24 mouse cellular contexts compared by ENCODE assay signal in genomic region chr11:18866198-18866836, GRCm38 (mm10).
DNase-seq lines count a peak whose midpoint lies in the region; ATAC-seq and TF ChIP-seq lines count a peak whose summit lies in the region.
"Had no signal": no experiment of that assay in that cellular context is flagged by ENCODE, and none has a peak within 500 bp of the region (broad histone marks: within the 10 kb centered on the region; RNA-seq: fewer than 3 reads in every experiment).

No protein-coding gene starts in this region.

- H3K27ac ChIP-seq in intestine, embryonic 16.5 days (ENCODE audit: low read length) = peak overlapping the region; percentile 1
- H3K27ac ChIP-seq in intestine, postnatal 0 days (ENCODE audit: low read depth, low read length) = no peak overlapping the region
- peak overlapping the region; percentile 9; the same call in 1 of the 2 replicates for H3K27ac ChIP-seq in lung, embryonic 16.5 days (ENCODE audit: low read length)
- H3K27ac ChIP-seq in limb, embryonic 10.5 days = 0 out of 2 replicates have a peak overlapping the region, but pooled peaks have one; percentile 0
- H3K27ac ChIP-seq in stomach, postnatal 0 days (replicated peaks) = peak overlapping the region; percentile 31; the same call in 1 of the 2 replicates
- H3K27ac ChIP-seq: embryonic facial prominence, embryonic 13.5 days; heart, embryonic 13.5 days; hindbrain, embryonic 14.5 days; layer of hippocampus, adult 2 months; liver, embryonic 14.5 days; midbrain, embryonic 10.5 days; neural tube, embryonic 13.5 days had no signal

- H3K4me2 ChIP-seq in intestine, embryonic 16.5 days (ENCODE audit: low read depth, low read length) = no peak overlapping the region
- no peak overlapping the region for H3K4me2 ChIP-seq in intestine, postnatal 0 days (replicated peaks; ENCODE audit: low read depth)
- no peak overlapping the region for H3K4me2 ChIP-seq in lung, embryonic 16.5 days (ENCODE audit: low read depth, low read length)
- no peak overlapping the region for H3K4me2 ChIP-seq in stomach, postnatal 0 days (replicated peaks; ENCODE audit: low read depth)
- H3K4me2 ChIP-seq: embryonic facial prominence, embryonic 13.5 days; heart, embryonic 13.5 days; hindbrain, embryonic 14.5 days; neural tube, embryonic 13.5 days had no signal

- no peak for ATAC-seq in intestine, embryonic 16.5 days
- no peak for ATAC-seq in intestine, postnatal 0 days
- ATAC-seq in lung, embryonic 16.5 days (ENCODE audit: low read depth) = peak; percentile 57
- ATAC-seq in stomach, postnatal 0 days (ENCODE audit: low FRiP score, low TSS enrichment) = no peak
- ATAC-seq: forebrain, embryonic 14.5 days; Patski had no signal

- no peak for TF ChIP-seq EP300 in stomach, postnatal 0 days (optimal IDR thresholded peaks at IDR 0.05)

- no peak for TF ChIP-seq CTCF in intestine, postnatal 0 days (IDR thresholded peaks at IDR 0.05; ENCODE audit: low read depth)
- no peak for TF ChIP-seq CTCF in stomach, postnatal 0 days (IDR thresholded peaks at IDR 0.05; ENCODE audit: low read depth)

- H3K4me1 ChIP-seq in intestine, embryonic 16.5 days (ENCODE audit: control insufficient read depth, insufficient read depth, low read length) = 0 out of 2 replicates have a peak, but pooled peaks cover 5% of the 10 kb centered on the region
- no peaks in the 10 kb centered on the region for H3K4me1 ChIP-seq in intestine, postnatal 0 days (replicated peaks; ENCODE audit: control insufficient read depth, insufficient read depth, low read length)
- H3K4me1 ChIP-seq in lung, embryonic 16.5 days (replicated peaks; ENCODE audit: control insufficient read depth, insufficient read depth, low read length) = peaks cover 6% of the 10 kb centered on the region
- H3K4me1 ChIP-seq in limb, embryonic 10.5 days = peaks cover 40% of the 10 kb centered on the region
- H3K4me1 ChIP-seq in stomach, postnatal 0 days (replicated peaks; ENCODE audit: control insufficient read depth, insufficient read depth) = no peaks in the 10 kb centered on the region

- H3K4me3 ChIP-seq in intestine, embryonic 16.5 days (ENCODE audit: low read length) = no peak overlapping the region
- no peak overlapping the region for H3K4me3 ChIP-seq in intestine, postnatal 0 days (ENCODE audit: low read depth, low read length)
- no peak overlapping the region for H3K4me3 ChIP-seq in lung, embryonic 16.5 days (ENCODE audit: low read length)
- H3K4me3 ChIP-seq in limb, embryonic 10.5 days = no peak overlapping the region
- no peak overlapping the region for H3K4me3 ChIP-seq in stomach, postnatal 0 days (ENCODE audit: low read depth, low read length)
- H3K4me3 ChIP-seq: embryonic facial prominence, embryonic 13.5 days; heart, embryonic 13.5 days; layer of hippocampus, adult 2 months; midbrain, embryonic 10.5 days; neural tube, embryonic 13.5 days had no signal

- H3K36me3 ChIP-seq in intestine, embryonic 16.5 days (ENCODE audit: control insufficient read depth, insufficient read depth, low read length) = no peaks in the 10 kb centered on the region
- no peaks in the 10 kb centered on the region for H3K36me3 ChIP-seq in intestine, postnatal 0 days (ENCODE audit: control insufficient read depth, insufficient read depth)
- H3K36me3 ChIP-seq in lung, embryonic 16.5 days (ENCODE audit: control insufficient read depth, insufficient read depth, low read length) = no peaks in the 10 kb centered on the region
- H3K36me3 ChIP-seq in limb, embryonic 10.5 days = 0 out of 2 replicates have a peak, but pooled peaks cover 3% of the 10 kb centered on the region
- no peaks in the 10 kb centered on the region for H3K36me3 ChIP-seq in stomach, postnatal 0 days (ENCODE audit: control insufficient read depth, insufficient read depth, low read length)
- H3K36me3 ChIP-seq: embryonic facial prominence, embryonic 13.5 days; midbrain, embryonic 10.5 days; neural tube, embryonic 13.5 days had no signal

- no peak for DNase-seq in lung, adult 18-20 months
- DNase-seq in limb, embryonic 10.5 days (ENCODE audit: low spot score) = no peak
- DNase-seq in stomach, postnatal 0 days (ENCODE audit: low spot score) = no peak
- no peak for DNase-seq in urinary bladder, postnatal 4 days (ENCODE audit: low spot score in 2 of 2)
- DNase-seq: adrenal gland, adult 8-10 months; gastrocnemius, postnatal 14 days; heart, adult 18-20 months; kidney, adult 11 months; layer of hippocampus, postnatal 36 days; lung, postnatal 10 days; right cerebral cortex, adult 18-20 months; thymus, adult 2 months had no signal

- no peak overlapping the region for H3K9ac ChIP-seq in intestine, embryonic 16.5 days (ENCODE audit: low read depth, low read length)
- no peak overlapping the region for H3K9ac ChIP-seq in intestine, postnatal 0 days (ENCODE audit: low read depth, low read length)
- no peak overlapping the region for H3K9ac ChIP-seq in lung, embryonic 16.5 days (ENCODE audit: low read length)
- no peak overlapping the region for H3K9ac ChIP-seq in stomach, postnatal 0 days (ENCODE audit: low read length)
- H3K9ac ChIP-seq: embryonic facial prominence, embryonic 13.5 days; heart, embryonic 13.5 days; hindbrain, embryonic 14.5 days; liver, embryonic 14.5 days; neural tube, embryonic 13.5 days had no signal

- H3K9me3 ChIP-seq in intestine, embryonic 16.5 days (ENCODE audit: control insufficient read depth, low read length) = no peaks in the 10 kb centered on the region
- no peaks in the 10 kb centered on the region for H3K9me3 ChIP-seq in intestine, postnatal 0 days (ENCODE audit: control insufficient read depth)
- no peaks in the 10 kb centered on the region for H3K9me3 ChIP-seq in lung, embryonic 16.5 days (ENCODE audit: control insufficient read depth, low read length)
- no peaks in the 10 kb centered on the region for H3K9me3 ChIP-seq in limb, embryonic 10.5 days (replicated peaks)
- H3K9me3 ChIP-seq in stomach, postnatal 0 days (ENCODE audit: control insufficient read depth, low read length) = no peaks in the 10 kb centered on the region
- H3K9me3 ChIP-seq: embryonic facial prominence, embryonic 13.5 days; heart, embryonic 13.5 days; midbrain, embryonic 10.5 days had no signal

- 44% methylated on average over 6 of the region's 6 CpGs for WGBS in intestine, embryonic 16.5 days
- WGBS in intestine, postnatal 0 days = 47% methylated on average over 6 of the region's 6 CpGs
- 34% methylated on average over 6 of the region's 6 CpGs for WGBS in lung, embryonic 16.5 days
- WGBS in limb, embryonic 10.5 days = 58% methylated on average over 6 of the region's 6 CpGs
- 34% methylated on average over 6 of the region's 6 CpGs for WGBS in stomach, postnatal 0 days

- 0 out of 2 replicates have a peak, but pooled peaks cover 2% of the 10 kb centered on the region for H3K27me3 ChIP-seq in intestine, embryonic 16.5 days (replicated peaks; ENCODE audit: control insufficient read depth, insufficient read depth, low read length)
- H3K27me3 ChIP-seq in intestine, postnatal 0 days (replicated peaks; ENCODE audit: control insufficient read depth, insufficient read depth, low read length) = peaks cover 22% of the 10 kb centered on the region; the same call in 1 of the 2 replicates
- peaks cover 3% of the 10 kb centered on the region; the same call in 1 of the 2 replicates for H3K27me3 ChIP-seq in lung, embryonic 16.5 days (ENCODE audit: control insufficient read depth, insufficient read depth, low read depth, low read length)
- peaks cover 22% of the 10 kb centered on the region for H3K27me3 ChIP-seq in limb, embryonic 10.5 days (ENCODE audit: low read depth, poor library complexity, severe bottlenecking)
- H3K27me3 ChIP-seq in stomach, postnatal 0 days (ENCODE audit: control insufficient read depth, insufficient read depth, low read length) = no peaks in the 10 kb centered on the region
- H3K27me3 ChIP-seq: neural tube, embryonic 13.5 days had no signal
